Mouse (Mus musculus) olfactory bulb, adult 2 months (tissue): ENCODE results near the gene Nos1ap. TPM values are rescaled to one million over a fixed set of nuclear protein-coding genes. Genes with fewer than 3 reads are reported as not detected.

Experiments used
- H3K27ac ChIP-seq: fragments of 200-500 bp; 2 replicates; pipeline ENCODE4 v1.5.1; 2012; ENCODE audit warnings: low read depth, low read length; ENCODE audit not compliant: insufficient read depth
- H3K4me1 ChIP-seq: fragments of 200-500 bp; 2 replicates; pipeline ENCODE4 v1.6.1; 2012; ENCODE audit warnings: low read length; ENCODE audit not compliant: control insufficient read depth, insufficient read depth
- H3K4me3 ChIP-seq: fragments of 200-500 bp; 2 replicates; pipeline ENCODE4 v1.5.1; 2012; ENCODE audit warnings: mild to moderate bottlenecking, low read depth, low read length, moderate library complexity; ENCODE audit not compliant: insufficient read depth
- CTCF ChIP-seq: fragments of 200-500 bp; IDR thresholded peaks from 2 replicates; pipeline ENCODE4 v1.5.1; 2012; ENCODE audit warnings: low read depth, mild to moderate bottlenecking, low read length, moderate library complexity; ENCODE audit not compliant: insufficient read depth
- POLR2A ChIP-seq: fragments of 200-500 bp; IDR thresholded peaks from 2 replicates; pipeline ENCODE4 v1.6.1; 2012; ENCODE audit warnings: mild to moderate bottlenecking, low read depth, low read length, moderate library complexity; ENCODE audit not compliant: insufficient read depth
- WGBS: fragments of 180-500 bp; shearing (Covaris S2); methylation state at CpG from one replicate; pipeline ENCODE4 v1.1.7; 2018; 5-methylcytosine and 5-hydroxymethylcytosine counted together
- polyA plus RNA-seq: library from polyadenylated mRNA; stranded (reverse); fragments of >200 nt; gene quantifications from 2 replicates; pipeline ENCODE4 v1.2.4, GENCODE M21; 2012; ENCODE audit warnings: low replicate concordance; ENCODE audit not compliant: missing spikeins, insufficient read depth, insufficient read length

The Nos1ap gene
- polyA plus RNA-seq, 1 experiment = not detected

- Histone ChIP-seq H3K4me1 (no peaks in the 10 kb centered on the region), H3K4me3 (no peak overlapping the region), H3K27ac (no peak overlapping the region)
- WGBS = 53% methylated on average over 18 of the region's 18 CpGs
- TF ChIP-seq CTCF (peak; percentile 51; the same call in 1 of the 2 replicates), POLR2A (no peak)
Measured at GRCm38 (mm10) chr1:170612968-170613872, 23.6 kb upstream of the Nos1ap start.

GRCm38 (mm10) chr1:170611631-170612030, 22.0 kb upstream of the Nos1ap start:
- H3K4me3 ChIP-seq = no peak overlapping the region

GRCm38 (mm10) chr1:170610695-170611094, 21.0 kb upstream of the Nos1ap start:
- Histone ChIP-seq H3K4me3 (no peak overlapping the region), H3K4me1 (no peaks in the 10 kb centered on the region), H3K27ac (no peak overlapping the region)
- WGBS = 92% methylated on average over 3 of the region's 3 CpGs
- TF ChIP-seq CTCF (no peak), POLR2A (no peak)

More at GRCm38 (mm10) chr1:170611631-170612030, 22.0 kb upstream of the Nos1ap start:
- WGBS = 96% methylated on average over 3 of the region's 3 CpGs
- no peaks in the 10 kb centered on the region for H3K4me1 ChIP-seq
- TF ChIP-seq CTCF (no peak), POLR2A (no peak)
- H3K27ac ChIP-seq = no peak overlapping the region

GRCm38 (mm10) chr1:170610289-170610688, 20.6 kb upstream of the Nos1ap start:
- Histone ChIP-seq H3K4me1 (no peaks in the 10 kb centered on the region), H3K4me3 (no peak overlapping the region), H3K27ac (no peak overlapping the region)
- no peak for TF ChIP-seq POLR2A
- no peak for TF ChIP-seq CTCF
- WGBS = 95% methylated on average over 3 of the region's 3 CpGs

GRCm38 (mm10) chr1:170609872-170610271, 20.2 kb upstream of the Nos1ap start:
- Histone ChIP-seq H3K4me1 (no peaks in the 10 kb centered on the region), H3K4me3 (no peak overlapping the region), H3K27ac (no peak overlapping the region)
- 90% methylated on average over 7 of the region's 7 CpGs for WGBS
- TF ChIP-seq POLR2A (no peak), CTCF (no peak)

GRCm38 (mm10) chr1:170608461-170609071, 18.9 kb upstream of the Nos1ap start:
- TF ChIP-seq CTCF = no peak
- no peak for TF ChIP-seq POLR2A
- H3K27ac ChIP-seq = no peak overlapping the region
- WGBS = 99% methylated on average over 3 of the region's 3 CpGs
- no peaks in the 10 kb centered on the region for H3K4me1 ChIP-seq
- no peak overlapping the region for H3K4me3 ChIP-seq

GRCm38 (mm10) chr1:170607231-170607917, 17.7 kb upstream of the Nos1ap start:
- Histone ChIP-seq H3K4me1 (no peaks in the 10 kb centered on the region), H3K4me3 (no peak overlapping the region), H3K27ac (no peak overlapping the region)
- WGBS = 94% methylated on average over 8 of the region's 8 CpGs
- no peak for TF ChIP-seq CTCF
- TF ChIP-seq POLR2A = no peak

- Histone ChIP-seq H3K27ac (no peak overlapping the region), H3K4me1 (no peaks in the 10 kb centered on the region), H3K4me3 (no peak overlapping the region)
- TF ChIP-seq CTCF = no peak
- no peak for TF ChIP-seq POLR2A
- 78% methylated on average over 21 of the region's 21 CpGs for WGBS
Measured at GRCm38 (mm10) chr1:170605228-170606001, 15.8 kb upstream of the Nos1ap start.

- TF ChIP-seq POLR2A (no peak), CTCF (no peak)
- H3K4me1 ChIP-seq = no peaks in the 10 kb centered on the region
- H3K4me3 ChIP-seq = no peak overlapping the region
- WGBS = 97% methylated on average over 7 of the region's 7 CpGs
- no peak overlapping the region for H3K27ac ChIP-seq
Measured at GRCm38 (mm10) chr1:170594575-170594974, 4.9 kb upstream of the Nos1ap start.
